Mouse (Mus musculus) limb, embryonic 10.5 days (tissue): ENCODE results near the gene Usp47. TPM values are rescaled to one million over a fixed set of nuclear protein-coding genes. Genes with fewer than 3 reads are reported as not detected.

Source experiments
- DNase-seq: peaks from one replicate; pipeline ENCODE4 v3.0.0-alpha.2; 2017; ENCODE audit warnings: low spot score
- H3K27ac ChIP-seq: fragments of 300-500 bp; sonication (generic); 2 replicates; pipeline ENCODE4 v1.5.1; 2016; ENCODE audit warnings: mild to moderate bottlenecking
- H3K27me3 ChIP-seq: fragments of 300-500 bp; sonication (generic); 2 replicates; pipeline ENCODE4 v1.6.1; 2016; ENCODE audit warnings: low read depth, mild to moderate bottlenecking; ENCODE audit not compliant: poor library complexity, severe bottlenecking
- H3K36me3 ChIP-seq: fragments of 300-500 bp; sonication (generic); 2 replicates; pipeline ENCODE4 v1.6.1; 2016; ENCODE audit warnings: mild to moderate bottlenecking, moderate library complexity
- H3K4me1 ChIP-seq: fragments of 300-500 bp; sonication (generic); 2 replicates; pipeline ENCODE4 v1.6.1; 2016
- H3K4me3 ChIP-seq: fragments of 300-500 bp; sonication (generic); 2 replicates; pipeline ENCODE4 v1.5.1; 2016; ENCODE audit warnings: mild to moderate bottlenecking, moderate library complexity
- H3K9me3 ChIP-seq: fragments of 300-500 bp; sonication (generic); replicated peaks from 2 replicates; pipeline ENCODE4 v1.6.1; 2016; ENCODE audit warnings: mild to moderate bottlenecking
- WGBS: fragments of 180-500 bp; shearing (Covaris S2); methylation state at CpG from one replicate; pipeline ENCODE4 v1.1.7; 2016; 5-methylcytosine and 5-hydroxymethylcytosine counted together
- polyA plus RNA-seq: library from polyadenylated mRNA; unstranded; fragments of >200 nt; fragmentation: Nextera tagmentation; extraction: Ambion mirVana; gene quantifications from 2 replicates; pipeline ENCODE4 v1.2.1, GENCODE M21; 2016

The Usp47 gene
- polyA plus RNA-seq, 1 experiment from 2014 or later, result 93.4 TPM

GRCm38 (mm10) chr7:112149113-112149512 is 125.8 kb downstream of the Usp47 start:
- Histone ChIP-seq H3K27me3 (no peaks in the 10 kb centered on the region), H3K27ac (no peak overlapping the region), H3K4me1 (peaks cover 19% of the 10 kb centered on the region), H3K36me3 (no peaks in the 10 kb centered on the region), H3K9me3 (no peaks in the 10 kb centered on the region), H3K4me3 (no peak overlapping the region)
- WGBS, result 92% methylated on average over 10 of the region's 10 CpGs
- no peak for DNase-seq

GRCm38 (mm10) chr7:112154445-112154844 is 131.1 kb downstream of the Usp47 start:
- H3K36me3 ChIP-seq, result no peaks in the 10 kb centered on the region
- H3K27me3 ChIP-seq, result peaks cover 20% of the 10 kb centered on the region
- no peak overlapping the region for H3K27ac ChIP-seq
- WGBS, result 91% methylated on average over 4 of the region's 4 CpGs
- H3K9me3 ChIP-seq, result no peaks in the 10 kb centered on the region
- no peak for DNase-seq
- no peak overlapping the region for H3K4me3 ChIP-seq
- peaks cover 25% of the 10 kb centered on the region for H3K4me1 ChIP-seq

- H3K4me1 ChIP-seq, result peaks cover 25% of the 10 kb centered on the region
- H3K27me3 ChIP-seq, result peaks cover 28% of the 10 kb centered on the region
- H3K9me3 ChIP-seq, result no peaks in the 10 kb centered on the region
- H3K4me3 ChIP-seq, result no peak overlapping the region
- no peak for DNase-seq
- H3K27ac ChIP-seq, result no peak overlapping the region
- WGBS, result 6% methylated on average over 1 of the region's 1 CpGs
- H3K36me3 ChIP-seq, result no peaks in the 10 kb centered on the region
Measured at GRCm38 (mm10) chr7:112155194-112155593, 131.9 kb downstream of the Usp47 start.

GRCm38 (mm10) chr7:112157584-112158315 is 134.4 kb downstream of the Usp47 start:
- Histone ChIP-seq H3K4me3 (peak overlapping the region; percentile 59), H3K36me3 (no peaks in the 10 kb centered on the region), H3K27me3 (peaks cover 28% of the 10 kb centered on the region), H3K9me3 (no peaks in the 10 kb centered on the region), H3K27ac (peak overlapping the region; percentile 79), H3K4me1 (peaks cover 25% of the 10 kb centered on the region)
- DNase-seq, result peak; percentile 76
- 16% methylated on average over 23 of the region's 23 CpGs for WGBS

- Histone ChIP-seq H3K4me1 (peaks cover 25% of the 10 kb centered on the region), H3K27me3 (peaks cover 28% of the 10 kb centered on the region), H3K9me3 (no peaks in the 10 kb centered on the region), H3K4me3 (peak overlapping the region; percentile 59), H3K36me3 (no peaks in the 10 kb centered on the region), H3K27ac (peak overlapping the region; percentile 79)
- no peak for DNase-seq
- WGBS, result 2% methylated on average over 23 of the region's 23 CpGs
Measured at GRCm38 (mm10) chr7:112158316-112158741, 135.0 kb downstream of the Usp47 start.

GRCm38 (mm10) chr7:112158942-112159341 is 135.6 kb downstream of the Usp47 start, which contains the start of gene Dkk3:
Dkk3 (minus strand) TSS chr7:112159057.
- Histone ChIP-seq H3K9me3 (no peaks in the 10 kb centered on the region), H3K4me1 (peaks cover 25% of the 10 kb centered on the region), H3K4me3 (peak within 1 kb of the TSS; percentile 59), H3K36me3 (no peaks in the 10 kb centered on the region), H3K27ac (peak within 1 kb of the TSS; percentile 79), H3K27me3 (peaks cover 28% of the 10 kb centered on the region)
- WGBS, result 2% methylated on average over 21 of the region's 21 CpGs
- DNase-seq, result peak; percentile 76

GRCm38 (mm10) chr7:112159835-112160234 is 136.5 kb downstream of the Usp47 start:
- no peaks in the 10 kb centered on the region for H3K9me3 ChIP-seq
- no peak for DNase-seq
- H3K36me3 ChIP-seq, result no peaks in the 10 kb centered on the region
- H3K27ac ChIP-seq, result no peak overlapping the region
- H3K4me1 ChIP-seq, result peaks cover 23% of the 10 kb centered on the region
- peaks cover 28% of the 10 kb centered on the region for H3K27me3 ChIP-seq
- no peak overlapping the region for H3K4me3 ChIP-seq
- 24% methylated on average over 6 of the region's 6 CpGs for WGBS

Other genes starting within 250 kb of the Usp47 start
- 8.6 and 10.3 TPM in 2 replicates for gene Galnt18, start 243.5 kb upstream of the Usp47 start, polyA plus RNA-seq
- gene Dkk3, start 135.6 kb downstream of the Usp47 start, polyA plus RNA-seq, result 4.9 and 6.3 TPM in 2 replicates
- 0.96 and 1.2 TPM in 2 replicates for gene Mical2, start 202.4 kb downstream of the Usp47 start, polyA plus RNA-seq